Mouse (Mus musculus) embryonic fibroblast, embryonic 13.5 days (primary cell): ENCODE results near the gene Pcsk4.

Source experiments
- CTCF ChIP-seq: IDR thresholded peaks from 2 replicates; pipeline ENCODE4 v1.5.1; 2011; ENCODE audit warnings: mild to moderate bottlenecking, control low read depth, low read length, moderate library complexity, borderline replicate concordance; ENCODE audit not compliant: insufficient read depth
- POLR2A ChIP-seq: IDR thresholded peaks from 2 replicates; pipeline ENCODE4 v1.6.1; 2011; ENCODE audit warnings: low read depth, mild to moderate bottlenecking, control low read depth, low read length, moderate library complexity

GRCm38 (mm10) chr10:80279273-80279672 is 50.0 kb downstream of the Pcsk4 start:
- TF ChIP-seq POLR2A: no peak
- TF ChIP-seq CTCF: no peak
